Mouse (Mus musculus) G1E (cell line): ENCODE results near the gene Xndc1.

Source experiments
- CTCF ChIP-seq: IDR thresholded peaks from 2 replicates; pipeline ENCODE4 v1.5.1; 2012; ENCODE audit warnings: low read depth, low read length, inconsistent platforms, mixed read lengths
- GATA1 ChIP-seq: IDR thresholded peaks from 2 replicates; pipeline ENCODE4 v1.6.1; 2012; ENCODE audit warnings: borderline replicate concordance, low read length, inconsistent platforms, mixed read lengths
- GATA2 ChIP-seq: IDR thresholded peaks from 2 replicates; pipeline ENCODE4 v1.6.1; 2012; ENCODE audit warnings: low read depth, low read length, inconsistent platforms, borderline replicate concordance
- POLR2AphosphoS5 ChIP-seq: IDR thresholded peaks from 2 replicates; pipeline ENCODE4 v1.6.1; 2012; ENCODE audit warnings: low read depth, low read length, inconsistent platforms; ENCODE audit not compliant: insufficient replicate concordance
- TAL1 ChIP-seq: conservative IDR thresholded peaks from 2 replicates; pipeline ENCODE4 v1.6.1; 2012; ENCODE audit warnings: low read depth, low read length, inconsistent platforms, mixed read lengths

- TF ChIP-seq CTCF (no peak), GATA2 (no peak), POLR2AphosphoS5 (no peak), TAL1 (no peak), GATA1 (no peak)
Observed at GRCm38 (mm10) chr7:102099760-102100661, 34.7 kb downstream of the Xndc1 start.
